Mouse (Mus musculus): ENCODE measurements at regions not wholly inside any gene's neighbourhood (a gene's known extent, or its start where the extent isn't known, plus 50 kb on each side); places are given as distances from the start of the nearest gene placed in this dataset.

DNA sequence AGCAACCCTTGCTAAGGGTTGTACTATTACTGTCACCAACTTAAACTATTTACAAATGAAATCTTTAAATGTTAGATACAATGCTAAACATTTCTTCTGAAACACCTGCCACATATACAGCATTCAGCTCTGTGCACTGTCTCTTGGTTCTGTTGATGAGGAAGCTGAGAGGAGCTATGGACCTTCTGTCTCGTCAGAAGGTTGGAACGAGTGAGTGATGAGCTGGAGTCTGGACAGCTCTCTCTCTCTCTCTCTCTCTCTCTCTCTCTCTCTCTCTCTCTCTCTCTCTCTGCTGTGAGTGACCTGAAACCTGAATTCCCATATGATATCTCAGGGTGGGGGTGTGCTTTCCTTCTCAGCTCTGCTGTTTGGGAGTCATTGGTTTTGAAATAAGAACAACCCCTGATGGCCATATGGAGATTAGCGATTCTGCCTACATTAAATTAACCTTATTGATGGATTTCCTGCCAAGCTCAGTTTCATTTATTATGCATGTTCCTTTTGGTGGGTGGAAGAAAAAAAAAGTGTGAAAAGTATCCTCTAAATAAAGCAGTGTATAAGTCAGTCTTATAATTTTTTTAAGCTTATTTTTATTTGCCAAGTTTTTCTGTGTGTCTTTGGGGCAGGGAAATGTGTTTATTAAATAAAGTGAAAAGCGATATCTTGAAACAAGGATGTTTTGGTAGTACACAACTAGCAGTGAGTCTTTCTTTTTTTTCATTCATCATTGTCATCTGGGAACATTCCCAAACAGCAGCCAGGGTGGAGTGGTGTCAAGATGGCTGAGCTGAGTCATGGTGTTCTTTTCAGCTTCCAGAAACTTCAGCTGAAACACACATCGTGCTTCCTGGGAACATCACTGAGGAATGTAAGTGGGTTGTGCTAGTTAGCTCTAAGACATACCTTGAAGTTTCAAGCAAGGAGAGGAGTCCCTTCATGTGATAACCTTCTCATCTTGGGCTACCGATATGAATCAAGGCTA is 150.5 kb upstream of the Pfn2 start:
- TF ChIP-seq POLR2A (IDR thresholded peaks at IDR 0.05; ENCODE audit: insufficient read length, low read depth) = no peak
- no peak for TF ChIP-seq REST (IDR thresholded peaks at IDR 0.05; ENCODE audit: insufficient read depth, insufficient read length)
- TF ChIP-seq TCF3 (IDR thresholded peaks at IDR 0.05; ENCODE audit: insufficient read length, low read depth) = no peak
- TF ChIP-seq USF1 (IDR thresholded peaks at IDR 0.05; ENCODE audit: low read depth) = no peak
- TF ChIP-seq E2F4 (IDR thresholded peaks at IDR 0.05; ENCODE audit: insufficient read depth) = no peak
- TF ChIP-seq MYOD1 (IDR thresholded peaks at IDR 0.05; ENCODE audit: control insufficient read depth in 1 of 3, insufficient read length in 2 of 3, low read depth in 2 of 3) = no peak
- TF ChIP-seq SRF (IDR thresholded peaks at IDR 0.05; ENCODE audit: control insufficient read depth, insufficient read length, low read depth) = no peak
- no peak for TF ChIP-seq TCF12 (IDR thresholded peaks at IDR 0.05; ENCODE audit: insufficient read depth, poor library complexity, severe bottlenecking)
- no peak for TF ChIP-seq CEBPB (IDR thresholded peaks at IDR 0.05; ENCODE audit: insufficient read depth, poor library complexity, severe bottlenecking)
- TF ChIP-seq POLR2AphosphoS2 (IDR thresholded peaks at IDR 0.05; ENCODE audit: insufficient read length, low read depth) = no peak
- TF ChIP-seq MAX (IDR thresholded peaks at IDR 0.05; ENCODE audit: low read depth) = no peak
- TF ChIP-seq MYOG (IDR thresholded peaks at IDR 0.05; ENCODE audit: control insufficient read depth in 1 of 3, insufficient read depth in 1 of 3, insufficient read length in 2 of 3, low read depth in 2 of 3) = no peak
